Mouse (Mus musculus): Measurements from ENCODE around the gene Rsad1. TPM values are rescaled to one million over a fixed set of nuclear protein-coding genes. Genes with fewer than 3 reads are reported as not detected.

The Rsad1 gene
- polyA plus RNA-seq, 1 experiment from 2014 or later: 12.3 TPM

- no peak overlapping the region for H3K9ac ChIP-seq (replicated peaks; ENCODE audit: low read depth, low read length)
- H3K4me3 ChIP-seq (ENCODE audit: low read depth, low read length): no peak overlapping the region
- H3K27me3 ChIP-seq (ENCODE audit: control insufficient read depth, insufficient read depth, low read length): peaks cover 13% of the 10 kb centered on the region
- H3K4me1 ChIP-seq (ENCODE audit: control insufficient read depth, insufficient read depth, low read length): 0 out of 2 replicates have a peak, but pooled peaks cover 5% of the 10 kb centered on the region
- no peaks in the 10 kb centered on the region for H3K36me3 ChIP-seq (ENCODE audit: control insufficient read depth, insufficient read depth, low read length)
- no peak overlapping the region for H3K4me2 ChIP-seq (ENCODE audit: low read depth, low read length)
- H3K9me3 ChIP-seq (ENCODE audit: control insufficient read depth, low read length): no peaks in the 10 kb centered on the region
- ATAC-seq (ENCODE audit: low read depth): no peak
- WGBS: 96% methylated on average over 5 of the region's 5 CpGs
- no peak overlapping the region for H3K27ac ChIP-seq (ENCODE audit: low read depth, low read length)
These were observed 14.3 kb upstream of the Rsad1 start for GRCm38 (mm10) chr11:94563383-94563782.

GRCm38 (mm10) chr11:94558226-94558625, 9.2 kb upstream of the Rsad1 start:
- Histone ChIP-seq H3K4me1 (ENCODE audit: control insufficient read depth, insufficient read depth, low read length) (no peaks in the 10 kb centered on the region), H3K4me2 (ENCODE audit: low read depth, low read length) (no peak overlapping the region), H3K9me3 (ENCODE audit: control insufficient read depth, low read length) (no peaks in the 10 kb centered on the region), H3K9ac (replicated peaks; ENCODE audit: low read depth, low read length) (no peak overlapping the region), H3K27me3 (ENCODE audit: control insufficient read depth, insufficient read depth, low read length) (no peaks in the 10 kb centered on the region), H3K4me3 (ENCODE audit: low read depth, low read length) (no peak overlapping the region), H3K27ac (ENCODE audit: low read depth, low read length) (no peak overlapping the region), H3K36me3 (ENCODE audit: control insufficient read depth, insufficient read depth, low read length) (no peaks in the 10 kb centered on the region)
- ATAC-seq (ENCODE audit: low read depth): no peak
- whole genome bisulfite sequencing: 72% methylated on average over 3 of the region's 3 CpGs

- no peak for ATAC-seq (ENCODE audit: low read depth)
- H3K27ac ChIP-seq (ENCODE audit: low read depth, low read length): no peak overlapping the region
- 92% methylated on average over 5 of the region's 5 CpGs for WGBS
These were observed 1.3 kb upstream of the Rsad1 start for GRCm38 (mm10) chr11:94550442-94550744.

DNA sequence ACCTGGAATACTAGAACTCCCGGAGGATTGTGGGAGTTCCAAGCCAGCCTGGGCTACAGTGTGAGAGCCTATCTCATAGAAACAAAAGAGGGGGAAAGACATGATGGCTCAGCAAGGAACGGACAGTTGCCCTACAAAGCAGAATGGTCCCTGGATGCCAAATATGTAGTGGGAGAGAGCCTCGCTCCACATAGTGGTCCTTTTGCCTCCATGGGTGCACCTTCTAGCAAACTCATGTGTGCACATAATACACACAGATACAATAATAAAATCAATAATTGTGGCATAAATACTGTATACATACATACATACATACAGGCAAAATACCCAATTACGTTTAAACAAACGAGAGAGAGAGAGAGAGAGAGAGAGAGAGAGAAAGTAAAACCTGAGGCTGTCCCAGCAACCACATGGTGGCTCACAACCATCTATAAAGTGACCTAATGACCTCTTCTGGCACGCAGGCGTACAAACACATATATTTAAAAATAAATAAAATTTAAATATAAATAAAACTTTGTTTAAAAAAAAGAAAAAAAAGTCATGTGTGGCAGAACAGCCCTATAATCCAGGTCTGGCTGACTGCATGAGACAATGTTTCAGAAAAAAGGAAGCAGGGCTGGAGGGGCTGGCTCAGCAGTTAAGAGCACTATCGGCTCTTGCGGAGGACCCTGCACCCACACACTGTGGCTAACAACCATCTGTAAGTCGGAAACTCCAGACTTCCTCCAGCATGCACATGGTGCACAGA, 811 bp upstream of the Rsad1 start:
- Histone ChIP-seq H3K9ac (replicated peaks; ENCODE audit: low read depth, low read length) (no peak overlapping the region), H3K4me2 (ENCODE audit: low read depth, low read length) (no peak overlapping the region), H3K27ac (ENCODE audit: low read depth, low read length) (no peak overlapping the region), H3K9me3 (ENCODE audit: control insufficient read depth, low read length) (no peaks in the 10 kb centered on the region), H3K27me3 (ENCODE audit: control insufficient read depth, insufficient read depth, low read length) (no peaks in the 10 kb centered on the region), H3K4me3 (ENCODE audit: low read depth, low read length) (no peak overlapping the region), H3K4me1 (ENCODE audit: control insufficient read depth, insufficient read depth, low read length) (peaks cover 6% of the 10 kb centered on the region), H3K36me3 (ENCODE audit: control insufficient read depth, insufficient read depth, low read length) (no peaks in the 10 kb centered on the region)
- no peak for ATAC-seq (ENCODE audit: low read depth)
- WGBS: 77% methylated on average over 10 of the region's 10 CpGs

More at GRCm38 (mm10) chr11:94550442-94550744, 1.3 kb upstream of the Rsad1 start:
- H3K36me3 ChIP-seq (ENCODE audit: control insufficient read depth, insufficient read depth, low read length): no peaks in the 10 kb centered on the region
- no peak overlapping the region for H3K9ac ChIP-seq (replicated peaks; ENCODE audit: low read depth, low read length)
- H3K4me2 ChIP-seq (ENCODE audit: low read depth, low read length): no peak overlapping the region
- no peaks in the 10 kb centered on the region for H3K27me3 ChIP-seq (ENCODE audit: control insufficient read depth, insufficient read depth, low read length)
- no peak overlapping the region for H3K4me3 ChIP-seq (ENCODE audit: low read depth, low read length)
- peaks cover 6% of the 10 kb centered on the region for H3K4me1 ChIP-seq (ENCODE audit: control insufficient read depth, insufficient read depth, low read length)
- H3K9me3 ChIP-seq (ENCODE audit: control insufficient read depth, low read length): no peaks in the 10 kb centered on the region

DNA sequence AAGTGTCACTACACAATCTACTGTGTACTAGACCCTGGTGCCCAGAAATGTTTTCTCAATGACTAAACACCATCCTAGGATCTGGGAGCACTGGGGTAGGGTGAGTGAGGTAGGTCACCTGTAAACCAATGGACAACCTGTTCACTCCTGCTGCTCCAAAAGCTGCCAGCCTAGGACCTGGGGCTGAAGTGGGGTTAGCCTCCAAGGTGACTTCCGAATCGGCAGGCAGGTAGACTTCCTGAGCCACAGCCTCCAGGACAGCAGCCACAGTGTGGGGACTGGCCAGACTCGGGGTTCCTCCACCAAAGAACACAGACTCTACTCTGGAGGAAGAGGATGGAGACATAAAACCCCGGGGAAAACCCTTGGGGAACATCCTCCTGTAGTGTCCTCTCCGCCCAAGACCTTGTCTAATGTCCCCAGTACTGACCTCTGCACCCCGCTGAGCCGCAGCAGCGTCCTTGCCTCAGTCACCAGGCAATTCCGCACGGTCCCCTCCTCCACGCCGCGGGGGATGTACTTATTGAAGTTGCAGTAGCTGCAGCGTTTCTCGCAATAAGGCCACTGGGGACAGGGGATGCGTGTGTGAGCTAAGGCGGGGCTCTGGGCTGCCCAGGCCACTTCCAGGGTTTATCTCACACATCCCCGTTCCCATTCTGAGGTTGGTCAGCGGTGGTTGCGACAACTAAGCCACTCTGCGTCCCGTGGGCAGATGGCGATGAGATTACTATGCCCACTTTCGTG, 842 bp downstream of the Rsad1 start:
- 10% methylated on average over 24 of the region's 24 CpGs for WGBS
- peak overlapping the region; percentile 91 for H3K4me2 ChIP-seq (ENCODE audit: low read depth, low read length)
- peaks cover 6% of the 10 kb centered on the region for H3K4me1 ChIP-seq (ENCODE audit: control insufficient read depth, insufficient read depth, low read length)
- H3K27ac ChIP-seq (ENCODE audit: low read depth, low read length): peak overlapping the region; percentile 88
- no peaks in the 10 kb centered on the region for H3K9me3 ChIP-seq (ENCODE audit: control insufficient read depth, low read length)
- peak; percentile 58 for ATAC-seq (ENCODE audit: low read depth)
- no peaks in the 10 kb centered on the region for H3K36me3 ChIP-seq (ENCODE audit: control insufficient read depth, insufficient read depth, low read length)
- peak overlapping the region; percentile 54 for H3K4me3 ChIP-seq (ENCODE audit: low read depth, low read length)
- no peaks in the 10 kb centered on the region for H3K27me3 ChIP-seq (ENCODE audit: control insufficient read depth, insufficient read depth, low read length)
- H3K9ac ChIP-seq (replicated peaks; ENCODE audit: low read depth, low read length): peak overlapping the region; percentile 59

- no peak for ATAC-seq (ENCODE audit: low read depth)
- Histone ChIP-seq H3K27ac (ENCODE audit: low read depth, low read length) (no peak overlapping the region), H3K9me3 (ENCODE audit: control insufficient read depth, low read length) (no peaks in the 10 kb centered on the region), H3K9ac (replicated peaks; ENCODE audit: low read depth, low read length) (no peak overlapping the region), H3K27me3 (ENCODE audit: control insufficient read depth, insufficient read depth, low read length) (no peaks in the 10 kb centered on the region), H3K4me1 (ENCODE audit: control insufficient read depth, insufficient read depth, low read length) (peaks cover 6% of the 10 kb centered on the region), H3K36me3 (ENCODE audit: control insufficient read depth, insufficient read depth, low read length) (no peaks in the 10 kb centered on the region), H3K4me3 (ENCODE audit: low read depth, low read length) (no peak overlapping the region), H3K4me2 (ENCODE audit: low read depth, low read length) (no peak overlapping the region)
- 96% methylated on average over 6 of the region's 6 CpGs for WGBS
These were observed 1.8 kb downstream of the Rsad1 start for GRCm38 (mm10) chr11:94547271-94547670.

DNA sequence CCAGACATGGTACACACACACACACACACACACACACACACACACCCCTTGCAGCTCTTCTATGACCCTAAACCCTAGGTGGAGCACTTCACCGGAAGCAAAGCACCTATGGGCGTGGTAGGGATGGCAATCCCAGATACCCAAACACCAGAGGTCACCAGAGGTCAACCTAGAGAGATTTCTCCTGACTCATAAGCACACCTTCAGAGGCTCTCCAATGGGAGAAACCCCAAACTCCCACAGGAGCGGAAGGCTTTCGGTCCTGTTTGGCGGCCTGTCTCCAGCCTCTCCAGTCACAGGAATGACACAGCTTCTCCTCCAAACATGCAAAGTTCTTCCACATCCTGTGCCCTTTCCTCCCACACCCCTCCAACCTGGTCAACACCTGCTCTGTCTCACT, 2.7 kb downstream of the Rsad1 start:
- no peaks in the 10 kb centered on the region for H3K27me3 ChIP-seq (ENCODE audit: control insufficient read depth, insufficient read depth, low read length)
- no peak for ATAC-seq (ENCODE audit: low read depth)
- H3K9me3 ChIP-seq (ENCODE audit: control insufficient read depth, low read length): no peaks in the 10 kb centered on the region
- H3K4me2 ChIP-seq (ENCODE audit: low read depth, low read length): no peak overlapping the region
- no peak overlapping the region for H3K27ac ChIP-seq (ENCODE audit: low read depth, low read length)
- H3K4me3 ChIP-seq (ENCODE audit: low read depth, low read length): no peak overlapping the region
- H3K9ac ChIP-seq (replicated peaks; ENCODE audit: low read depth, low read length): no peak overlapping the region
- 94% methylated on average over 5 of the region's 5 CpGs for WGBS
- peaks cover 6% of the 10 kb centered on the region for H3K4me1 ChIP-seq (ENCODE audit: control insufficient read depth, insufficient read depth, low read length)
- H3K36me3 ChIP-seq (ENCODE audit: control insufficient read depth, insufficient read depth, low read length): no peaks in the 10 kb centered on the region

DNA sequence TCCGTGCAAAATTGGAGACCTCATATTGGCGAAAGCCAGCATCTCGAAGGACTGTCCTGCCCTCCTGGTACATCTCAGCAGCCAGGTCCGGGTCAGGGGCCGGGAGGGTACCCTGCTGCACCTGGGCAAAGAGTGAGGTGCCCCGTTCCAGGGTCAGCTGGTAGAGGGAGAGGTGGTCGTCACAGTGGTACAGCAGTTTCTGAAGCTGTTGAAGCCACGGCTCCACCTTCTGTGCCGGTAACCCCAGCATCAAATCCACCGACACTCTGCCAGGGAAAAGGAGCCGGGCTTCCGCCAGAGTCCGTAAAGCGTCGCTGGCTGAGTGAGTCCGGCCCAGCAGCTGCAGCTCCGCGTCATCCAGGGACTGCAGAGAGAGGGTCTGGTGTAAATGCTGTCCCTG, 4.6 kb downstream of the Rsad1 start:
- Histone ChIP-seq H3K9ac (replicated peaks; ENCODE audit: low read depth, low read length) (no peak overlapping the region), H3K9me3 (ENCODE audit: control insufficient read depth, low read length) (no peaks in the 10 kb centered on the region), H3K4me1 (ENCODE audit: control insufficient read depth, insufficient read depth, low read length) (peaks cover 6% of the 10 kb centered on the region), H3K27me3 (ENCODE audit: control insufficient read depth, insufficient read depth, low read length) (no peaks in the 10 kb centered on the region), H3K4me3 (ENCODE audit: low read depth, low read length) (no peak overlapping the region), H3K4me2 (ENCODE audit: low read depth, low read length) (no peak overlapping the region), H3K27ac (ENCODE audit: low read depth, low read length) (no peak overlapping the region), H3K36me3 (ENCODE audit: control insufficient read depth, insufficient read depth, low read length) (no peaks in the 10 kb centered on the region)
- ATAC-seq (ENCODE audit: low read depth): no peak
- WGBS: 41% methylated on average over 18 of the region's 18 CpGs

DNA sequence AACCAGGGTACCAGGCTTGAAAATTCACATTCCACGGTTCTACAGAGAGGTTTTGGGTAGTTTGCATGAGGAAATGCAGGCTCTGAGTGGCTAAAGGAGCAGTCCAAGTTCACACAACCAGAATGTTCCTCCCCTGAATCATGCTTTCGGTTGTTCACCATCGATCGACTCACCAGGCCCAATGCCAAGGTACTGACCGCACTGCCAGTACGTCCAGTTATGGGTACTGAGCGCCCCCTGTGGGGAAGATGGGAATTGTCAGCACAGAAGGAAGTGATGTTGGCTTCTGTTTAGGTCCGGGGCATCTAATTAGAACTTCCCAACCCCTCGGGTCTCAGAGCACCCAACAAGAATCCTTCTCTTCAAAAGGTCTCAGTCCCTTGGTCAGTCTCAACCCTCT, 5.1 kb downstream of the Rsad1 start:
- H3K4me1 ChIP-seq (ENCODE audit: control insufficient read depth, insufficient read depth, low read length): peaks cover 6% of the 10 kb centered on the region
- H3K4me3 ChIP-seq (ENCODE audit: low read depth, low read length): no peak overlapping the region
- no peaks in the 10 kb centered on the region for H3K27me3 ChIP-seq (ENCODE audit: control insufficient read depth, insufficient read depth, low read length)
- no peaks in the 10 kb centered on the region for H3K9me3 ChIP-seq (ENCODE audit: control insufficient read depth, low read length)
- WGBS: 37% methylated on average over 9 of the region's 9 CpGs
- no peak overlapping the region for H3K27ac ChIP-seq (ENCODE audit: low read depth, low read length)
- no peaks in the 10 kb centered on the region for H3K36me3 ChIP-seq (ENCODE audit: control insufficient read depth, insufficient read depth, low read length)
- H3K4me2 ChIP-seq (ENCODE audit: low read depth, low read length): no peak overlapping the region
- H3K9ac ChIP-seq (replicated peaks; ENCODE audit: low read depth, low read length): no peak overlapping the region
- no peak for ATAC-seq (ENCODE audit: low read depth)
